Mouse (Mus musculus) forebrain, embryonic 12.5 days (tissue): ENCODE results near the gene Gjb5. TPM values are rescaled to one million over a fixed set of nuclear protein-coding genes. Genes with fewer than 3 reads are reported as not detected.

Source experiments
- ATAC-seq: fragments of 200-750 bp; cut with Nextera tagmentation; 2 replicates; pipeline ENCODE4 v1.8.0; 2017; ENCODE audit warnings: moderate TSS enrichment; ENCODE audit not compliant: low FRiP score
- H3K27ac ChIP-seq: fragments of 300-500 bp; sonication (generic); 2 replicates; pipeline ENCODE4 v1.5.1; 2016; ENCODE audit warnings: mild to moderate bottlenecking
- H3K27me3 ChIP-seq: fragments of 300-500 bp; sonication (generic); 2 replicates; pipeline ENCODE4 v1.6.1; 2016; ENCODE audit warnings: mild to moderate bottlenecking
- H3K36me3 ChIP-seq: fragments of 300-500 bp; sonication (generic); replicated peaks from 2 replicates; pipeline ENCODE4 v1.6.1; 2016; ENCODE audit warnings: mild to moderate bottlenecking
- H3K4me1 ChIP-seq: fragments of 300-500 bp; sonication (generic); 2 replicates; pipeline ENCODE4 v1.6.1; 2016
- H3K4me2 ChIP-seq: fragments of 300-500 bp; sonication (generic); 2 replicates; pipeline ENCODE4 v1.6.1; 2016; ENCODE audit warnings: mild to moderate bottlenecking, moderate library complexity
- H3K4me3 ChIP-seq: fragments of 300-500 bp; sonication (generic); replicated peaks from 2 replicates; pipeline ENCODE4 v1.5.1; 2016; ENCODE audit warnings: mild to moderate bottlenecking
- H3K9ac ChIP-seq: fragments of 300-500 bp; sonication (generic); 2 replicates; pipeline ENCODE4 v1.6.1; 2016; ENCODE audit warnings: mild to moderate bottlenecking
- H3K9me3 ChIP-seq: fragments of 300-500 bp; sonication (generic); 2 replicates; pipeline ENCODE4 v1.6.1; 2016
- WGBS: fragments of 180-500 bp; shearing (Covaris S2); methylation state at CpG from one replicate; pipeline ENCODE4 v1.1.7; 2016; 5-methylcytosine and 5-hydroxymethylcytosine counted together
- polyA plus RNA-seq: library from polyadenylated mRNA; unstranded; fragments of >200 nt; fragmentation: Nextera tagmentation; extraction: Ambion mirVana; gene quantifications from 2 replicates; pipeline ENCODE4 v1.2.1, GENCODE M21; 2016

The Gjb5 gene
- polyA plus RNA-seq, 1 experiment from 2014 or later: not detected

- no peak for ATAC-seq
- no peak overlapping the region for H3K9ac ChIP-seq
- H3K4me2 ChIP-seq: no peak overlapping the region
- H3K27me3 ChIP-seq: no peaks in the 10 kb centered on the region
- H3K9me3 ChIP-seq: no peaks in the 10 kb centered on the region
- no peaks in the 10 kb centered on the region for H3K36me3 ChIP-seq
- WGBS: 69% methylated on average over 6 of the region's 6 CpGs
- no peaks in the 10 kb centered on the region for H3K4me1 ChIP-seq
- H3K4me3 ChIP-seq: no peak overlapping the region
- no peak overlapping the region for H3K27ac ChIP-seq
These were observed 16.6 kb downstream of the Gjb5 start for GRCm38 (mm10) chr4:127341372-127341771.

GRCm38 (mm10) chr4:127337668-127338067 is 20.3 kb downstream of the Gjb5 start:
- Histone ChIP-seq H3K4me1 (0 out of 2 replicates have a peak, but pooled peaks cover 2% of the 10 kb centered on the region), H3K4me3 (no peak overlapping the region), H3K4me2 (no peak overlapping the region), H3K27ac (no peak overlapping the region), H3K9ac (no peak overlapping the region), H3K36me3 (no peaks in the 10 kb centered on the region), H3K9me3 (no peaks in the 10 kb centered on the region), H3K27me3 (peaks cover 8% of the 10 kb centered on the region)
- WGBS: 89% methylated on average over 5 of the region's 5 CpGs
- ATAC-seq: no peak

- H3K36me3 ChIP-seq: no peaks in the 10 kb centered on the region
- peaks cover 18% of the 10 kb centered on the region for H3K4me1 ChIP-seq
- H3K9ac ChIP-seq: no peak overlapping the region
- peaks cover 35% of the 10 kb centered on the region for H3K27me3 ChIP-seq
- no peaks in the 10 kb centered on the region for H3K9me3 ChIP-seq
- no peak overlapping the region for H3K4me3 ChIP-seq
- 42% methylated on average over 5 of the region's 5 CpGs for WGBS
- H3K27ac ChIP-seq: no peak overlapping the region
- ATAC-seq: no peak
- H3K4me2 ChIP-seq: no peak overlapping the region
These were observed 23.0 kb downstream of the Gjb5 start for GRCm38 (mm10) chr4:127334870-127335504.

- H3K4me1 ChIP-seq: peaks cover 26% of the 10 kb centered on the region
- WGBS: 20% methylated on average over 13 of the region's 13 CpGs
- H3K27me3 ChIP-seq: peaks cover 66% of the 10 kb centered on the region
- no peak overlapping the region for H3K4me3 ChIP-seq
- no peaks in the 10 kb centered on the region for H3K36me3 ChIP-seq
- no peak overlapping the region for H3K9ac ChIP-seq
- H3K9me3 ChIP-seq: no peaks in the 10 kb centered on the region
- H3K4me2 ChIP-seq: no peak overlapping the region
- no peak for ATAC-seq
- H3K27ac ChIP-seq: no peak overlapping the region
These were observed 26.8 kb downstream of the Gjb5 start for GRCm38 (mm10) chr4:127331171-127331570.

- no peak for ATAC-seq
- H3K27me3 ChIP-seq: peaks cover 72% of the 10 kb centered on the region
- H3K9ac ChIP-seq: no peak within 1 kb of the TSS
These were observed 27.5 kb downstream of the Gjb5 start, which contains the start of gene Gjb3 for GRCm38 (mm10) chr4:127330181-127331100. TSS of gene Gjb3 (minus strand) at chr4:127330844.

GRCm38 (mm10) chr4:127329751-127330150 is 28.2 kb downstream of the Gjb5 start:
- no peak for ATAC-seq
- no peaks in the 10 kb centered on the region for H3K36me3 ChIP-seq
- H3K4me1 ChIP-seq: peaks cover 26% of the 10 kb centered on the region
- H3K4me2 ChIP-seq: peak overlapping the region; percentile 43
- H3K27me3 ChIP-seq: peaks cover 78% of the 10 kb centered on the region
- no peak overlapping the region for H3K27ac ChIP-seq
- H3K4me3 ChIP-seq: peak overlapping the region; percentile 20
- H3K9me3 ChIP-seq: no peaks in the 10 kb centered on the region
- no peak overlapping the region for H3K9ac ChIP-seq
- WGBS: under 1% methylated on average over 13 of the region's 13 CpGs

More at GRCm38 (mm10) chr4:127330181-127331100, 27.5 kb downstream of the Gjb5 start, which contains the start of gene Gjb3:
- Histone ChIP-seq H3K4me3 (peak within 1 kb of the TSS; percentile 20), H3K4me2 (peak within 1 kb of the TSS; percentile 43), H3K27ac (no peak within 1 kb of the TSS), H3K4me1 (peaks cover 26% of the 10 kb centered on the region), H3K9me3 (no peaks in the 10 kb centered on the region), H3K36me3 (no peaks in the 10 kb centered on the region)
- 2% methylated on average over 48 of the region's 49 CpGs for WGBS

- H3K9ac ChIP-seq: no peak overlapping the region
- ATAC-seq: no peak
- H3K9me3 ChIP-seq: no peaks in the 10 kb centered on the region
- H3K4me1 ChIP-seq: peaks cover 26% of the 10 kb centered on the region
- no peak overlapping the region for H3K4me3 ChIP-seq
- no peaks in the 10 kb centered on the region for H3K36me3 ChIP-seq
- 18% methylated on average over 3 of the region's 3 CpGs for WGBS
- no peak overlapping the region for H3K4me2 ChIP-seq
- H3K27me3 ChIP-seq: peaks cover 82% of the 10 kb centered on the region
- H3K27ac ChIP-seq: no peak overlapping the region
These were observed 28.9 kb downstream of the Gjb5 start for GRCm38 (mm10) chr4:127329046-127329445.

GRCm38 (mm10) chr4:127328378-127328777 is 29.6 kb downstream of the Gjb5 start:
- H3K9me3 ChIP-seq: no peaks in the 10 kb centered on the region
- no peak overlapping the region for H3K27ac ChIP-seq
- ATAC-seq: no peak
- H3K4me1 ChIP-seq: peaks cover 24% of the 10 kb centered on the region
- H3K4me3 ChIP-seq: no peak overlapping the region
- H3K4me2 ChIP-seq: no peak overlapping the region
- no peaks in the 10 kb centered on the region for H3K36me3 ChIP-seq
- WGBS: 71% methylated on average over 7 of the region's 7 CpGs
- H3K27me3 ChIP-seq: peaks cover 80% of the 10 kb centered on the region
- H3K9ac ChIP-seq: no peak overlapping the region

GRCm38 (mm10) chr4:127327749-127328148 is 30.2 kb downstream of the Gjb5 start:
- no peak for ATAC-seq
- H3K9me3 ChIP-seq: no peaks in the 10 kb centered on the region
- H3K4me2 ChIP-seq: no peak overlapping the region
- H3K27me3 ChIP-seq: peaks cover 77% of the 10 kb centered on the region
- H3K9ac ChIP-seq: no peak overlapping the region
- no peak overlapping the region for H3K4me3 ChIP-seq
- H3K36me3 ChIP-seq: no peaks in the 10 kb centered on the region
- WGBS: 81% methylated on average over 6 of the region's 6 CpGs
- H3K27ac ChIP-seq: no peak overlapping the region
- H3K4me1 ChIP-seq: peaks cover 24% of the 10 kb centered on the region

GRCm38 (mm10) chr4:127327258-127327657 is 30.7 kb downstream of the Gjb5 start:
- Histone ChIP-seq H3K4me2 (no peak overlapping the region), H3K9ac (no peak overlapping the region), H3K9me3 (no peaks in the 10 kb centered on the region), H3K27me3 (peaks cover 72% of the 10 kb centered on the region), H3K4me3 (no peak overlapping the region), H3K4me1 (peaks cover 24% of the 10 kb centered on the region), H3K27ac (no peak overlapping the region), H3K36me3 (no peaks in the 10 kb centered on the region)
- ATAC-seq: no peak
- 75% methylated on average over 7 of the region's 7 CpGs for WGBS

GRCm38 (mm10) chr4:127325276-127325675 is 32.7 kb downstream of the Gjb5 start:
- H3K36me3 ChIP-seq: no peaks in the 10 kb centered on the region
- no peak overlapping the region for H3K4me3 ChIP-seq
- peaks cover 12% of the 10 kb centered on the region for H3K4me1 ChIP-seq
- H3K9ac ChIP-seq: no peak overlapping the region
- no peak overlapping the region for H3K27ac ChIP-seq
- H3K9me3 ChIP-seq: no peaks in the 10 kb centered on the region
- no peak for ATAC-seq
- H3K4me2 ChIP-seq: no peak overlapping the region
- WGBS: 86% methylated on average over 5 of the region's 5 CpGs
- H3K27me3 ChIP-seq: peaks cover 52% of the 10 kb centered on the region

GRCm38 (mm10) chr4:127324759-127325158 is 33.2 kb downstream of the Gjb5 start:
- ATAC-seq: peak; percentile 75; the same call in 1 of the 2 replicates
- no peaks in the 10 kb centered on the region for H3K9me3 ChIP-seq

More at GRCm38 (mm10) chr4:127324759-127325158, 33.2 kb downstream of the Gjb5 start:
- Histone ChIP-seq H3K4me3 (no peak overlapping the region), H3K36me3 (no peaks in the 10 kb centered on the region), H3K4me2 (no peak overlapping the region), H3K27ac (no peak overlapping the region), H3K9ac (no peak overlapping the region), H3K27me3 (peaks cover 47% of the 10 kb centered on the region), H3K4me1 (peaks cover 6% of the 10 kb centered on the region)
- 3% methylated on average over 6 of the region's 6 CpGs for WGBS
